Mouse (Mus musculus): Measurements from ENCODE around the gene Rnaseh2a.

DNA sequence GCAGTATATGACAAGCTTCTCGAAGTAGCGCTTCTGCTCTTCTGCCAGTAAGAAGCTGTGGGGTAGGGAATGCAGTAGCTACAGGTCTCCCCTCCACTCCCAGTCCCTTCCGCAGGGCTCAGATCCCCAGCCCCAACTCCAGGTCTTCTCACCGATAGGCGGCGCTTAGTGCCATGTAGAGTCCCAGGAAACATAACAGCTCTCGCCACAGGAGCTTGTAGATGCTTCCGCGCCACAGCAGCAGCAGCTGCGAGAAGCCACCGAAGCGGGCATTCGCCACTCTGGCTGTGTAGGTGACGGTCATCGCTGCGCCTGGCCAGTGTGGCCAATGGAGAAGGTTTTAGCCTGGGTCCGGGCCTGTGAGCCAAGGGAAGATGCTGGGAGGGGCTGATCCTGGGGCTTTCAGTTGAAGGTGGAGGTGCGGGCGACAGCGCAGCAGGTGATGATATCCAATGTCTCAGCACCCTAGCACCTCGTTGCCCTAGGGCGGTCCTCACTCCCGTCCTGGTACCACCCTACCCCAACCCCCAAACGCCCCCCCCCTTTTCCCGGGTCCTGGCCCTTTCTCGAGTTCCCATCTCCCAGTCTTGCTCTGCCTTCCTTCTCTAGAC, 43.8 kb upstream of the Rnaseh2a start:
- TF ChIP-seq MAFK (IDR thresholded peaks at IDR 0.05; ENCODE audit: insufficient read depth, low read depth, low read length) (no peak), HCFC1 (IDR thresholded peaks at IDR 0.05; ENCODE audit: borderline replicate concordance, insufficient read depth, low read length) (no peak), CHD2 (IDR thresholded peaks at IDR 0.05; ENCODE audit: low read depth, low read length) (no peak)

Data from ES-E14 (cell line).